Mouse (Mus musculus): Measurements from ENCODE around the gene Magi1. TPM values are rescaled to one million over a fixed set of nuclear protein-coding genes. Genes with fewer than 3 reads are reported as not detected.

Magi1 gene
- polyA plus RNA-seq, 1 experiment from 2014 or later = 36.2 TPM

GRCm38 (mm10) chr6:94122566-94123150, 161.1 kb downstream of the Magi1 start:
- H3K27ac ChIP-seq (ENCODE audit: low read length) = no peak overlapping the region
- no peak overlapping the region for H3K9ac ChIP-seq (replicated peaks; ENCODE audit: low read depth, low read length)
- H3K36me3 ChIP-seq (ENCODE audit: control insufficient read depth, insufficient read depth) = no peaks in the 10 kb centered on the region
- H3K4me2 ChIP-seq (ENCODE audit: low read length) = no peak overlapping the region
- WGBS = 43% methylated on average over 8 of the region's 8 CpGs
- H3K9me3 ChIP-seq (ENCODE audit: control insufficient read depth, low read length) = no peaks in the 10 kb centered on the region
- ATAC-seq = peak; percentile 74
- peaks cover 18% of the 10 kb centered on the region for H3K4me1 ChIP-seq (replicated peaks; ENCODE audit: control insufficient read depth, insufficient read depth, low read length)
- no peak overlapping the region for H3K4me3 ChIP-seq (replicated peaks; ENCODE audit: low read length)
- no peaks in the 10 kb centered on the region for H3K27me3 ChIP-seq (replicated peaks; ENCODE audit: control insufficient read depth, insufficient read depth, low read length)

GRCm38 (mm10) chr6:94121488-94121887, 162.2 kb downstream of the Magi1 start:
- H3K27me3 ChIP-seq (replicated peaks; ENCODE audit: control insufficient read depth, insufficient read depth, low read length) = no peaks in the 10 kb centered on the region
- ATAC-seq = no peak
- no peak overlapping the region for H3K27ac ChIP-seq (ENCODE audit: low read length)
- 38% methylated on average over 5 of the region's 5 CpGs for WGBS
- H3K9ac ChIP-seq (replicated peaks; ENCODE audit: low read depth, low read length) = no peak overlapping the region
- no peaks in the 10 kb centered on the region for H3K9me3 ChIP-seq (ENCODE audit: control insufficient read depth, low read length)
- H3K4me1 ChIP-seq (replicated peaks; ENCODE audit: control insufficient read depth, insufficient read depth, low read length) = peaks cover 18% of the 10 kb centered on the region
- H3K4me2 ChIP-seq (ENCODE audit: low read length) = no peak overlapping the region
- no peaks in the 10 kb centered on the region for H3K36me3 ChIP-seq (ENCODE audit: control insufficient read depth, insufficient read depth)
- no peak overlapping the region for H3K4me3 ChIP-seq (replicated peaks; ENCODE audit: low read length)

DNA sequence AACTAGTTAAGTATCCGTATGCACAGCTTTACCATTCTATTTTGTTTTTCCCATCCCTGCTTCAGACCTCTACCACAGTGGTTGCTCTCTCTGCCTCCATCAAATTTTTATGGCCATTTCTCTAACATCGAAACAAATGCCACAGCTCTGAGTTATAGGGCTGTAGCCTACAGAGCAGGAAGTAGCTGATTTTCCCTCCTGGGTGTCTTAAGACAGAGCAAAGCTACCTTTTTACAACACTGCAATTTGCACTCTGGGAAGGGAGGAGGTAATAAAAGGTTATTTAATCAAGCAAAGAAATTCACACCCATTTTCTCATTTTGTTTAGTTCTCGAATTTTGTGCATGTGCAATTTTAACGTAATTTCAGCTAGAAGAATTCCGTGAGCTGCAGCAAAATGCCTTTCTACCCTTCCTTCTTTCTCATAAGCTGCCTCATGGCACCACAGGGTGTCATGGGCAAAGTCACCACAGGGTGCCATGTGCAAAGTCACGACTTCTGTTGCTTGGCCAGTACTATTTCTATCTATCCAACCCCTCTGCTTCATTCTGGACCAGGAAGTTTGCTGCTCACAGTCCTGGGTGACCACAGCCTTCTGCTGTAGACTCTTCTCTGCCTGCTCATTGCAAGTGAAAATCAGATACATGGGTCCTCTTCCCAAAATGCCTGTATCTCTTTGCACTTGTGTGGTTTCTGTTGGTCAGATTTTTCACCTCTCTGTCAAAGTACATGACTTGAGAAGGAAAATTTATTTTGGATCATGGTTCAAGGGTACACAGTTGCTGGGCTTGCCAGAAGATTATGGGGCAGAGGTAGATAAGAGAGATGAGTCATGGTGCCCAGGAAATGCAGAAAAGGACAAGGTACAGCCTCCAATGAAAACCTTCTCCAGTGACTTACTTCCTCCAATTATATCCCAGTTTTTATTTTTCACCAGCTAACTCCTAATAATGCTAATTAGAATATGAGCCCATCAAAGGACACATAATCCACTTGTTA, 167.0 kb downstream of the Magi1 start:
- H3K4me2 ChIP-seq (ENCODE audit: low read length) = no peak overlapping the region
- WGBS = 88% methylated on average over 6 of the region's 6 CpGs
- no peak overlapping the region for H3K27ac ChIP-seq (ENCODE audit: low read length)
- H3K4me1 ChIP-seq (replicated peaks; ENCODE audit: control insufficient read depth, insufficient read depth, low read length) = peaks cover 7% of the 10 kb centered on the region
- H3K9ac ChIP-seq (replicated peaks; ENCODE audit: low read depth, low read length) = no peak overlapping the region
- no peaks in the 10 kb centered on the region for H3K36me3 ChIP-seq (ENCODE audit: control insufficient read depth, insufficient read depth)
- no peaks in the 10 kb centered on the region for H3K27me3 ChIP-seq (replicated peaks; ENCODE audit: control insufficient read depth, insufficient read depth, low read length)
- no peak overlapping the region for H3K4me3 ChIP-seq (replicated peaks; ENCODE audit: low read length)
- no peak for ATAC-seq
- no peaks in the 10 kb centered on the region for H3K9me3 ChIP-seq (ENCODE audit: control insufficient read depth, low read length)

DNA sequence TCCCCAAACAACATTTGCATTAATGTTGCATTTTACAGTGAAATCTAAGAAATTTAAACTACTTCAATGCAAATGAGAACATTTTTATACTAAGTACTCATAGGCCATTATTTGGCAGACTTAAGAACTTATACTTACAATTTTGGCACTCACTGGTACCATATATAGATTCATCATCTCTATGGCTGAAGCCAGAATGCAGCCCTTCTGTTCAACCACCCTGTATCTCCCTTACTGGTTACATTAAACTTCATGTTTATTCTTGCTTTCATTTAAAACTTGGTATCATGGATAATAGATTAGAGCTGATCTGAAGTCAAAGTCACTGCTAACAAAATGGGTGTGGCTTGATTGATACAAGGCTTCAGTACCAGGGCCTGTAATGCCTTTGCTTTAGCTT, 171.9 kb downstream of the Magi1 start:
- ATAC-seq = no peak
- Histone ChIP-seq H3K4me1 (replicated peaks; ENCODE audit: control insufficient read depth, insufficient read depth, low read length) (0 out of 2 replicates have a peak, but pooled peaks cover 3% of the 10 kb centered on the region), H3K36me3 (ENCODE audit: control insufficient read depth, insufficient read depth) (no peaks in the 10 kb centered on the region)

GRCm38 (mm10) chr6:94107401-94108107, 176.2 kb downstream of the Magi1 start:
- Histone ChIP-seq H3K27ac (ENCODE audit: low read length) (no peak overlapping the region), H3K9ac (replicated peaks; ENCODE audit: low read depth, low read length) (no peak overlapping the region), H3K27me3 (replicated peaks; ENCODE audit: control insufficient read depth, insufficient read depth, low read length) (no peaks in the 10 kb centered on the region), H3K4me3 (replicated peaks; ENCODE audit: low read length) (no peak overlapping the region), H3K4me1 (replicated peaks; ENCODE audit: control insufficient read depth, insufficient read depth, low read length) (peaks cover 6% of the 10 kb centered on the region; the same call in 1 of the 2 replicates), H3K36me3 (ENCODE audit: control insufficient read depth, insufficient read depth) (no peaks in the 10 kb centered on the region), H3K9me3 (ENCODE audit: control insufficient read depth, low read length) (no peaks in the 10 kb centered on the region), H3K4me2 (ENCODE audit: low read length) (no peak overlapping the region)
- WGBS = 66% methylated on average over 11 of the region's 11 CpGs
- ATAC-seq = 0 out of 2 replicates have a peak, but pooled peaks have one; percentile 40

More for the DNA sequence above, 171.9 kb downstream of the Magi1 start:
- Histone ChIP-seq H3K27ac (ENCODE audit: low read length) (no peak overlapping the region), H3K4me3 (replicated peaks; ENCODE audit: low read length) (no peak overlapping the region), H3K9ac (replicated peaks; ENCODE audit: low read depth, low read length) (no peak overlapping the region), H3K4me2 (ENCODE audit: low read length) (no peak overlapping the region), H3K9me3 (ENCODE audit: control insufficient read depth, low read length) (no peaks in the 10 kb centered on the region), H3K27me3 (replicated peaks; ENCODE audit: control insufficient read depth, insufficient read depth, low read length) (no peaks in the 10 kb centered on the region)

DNA sequence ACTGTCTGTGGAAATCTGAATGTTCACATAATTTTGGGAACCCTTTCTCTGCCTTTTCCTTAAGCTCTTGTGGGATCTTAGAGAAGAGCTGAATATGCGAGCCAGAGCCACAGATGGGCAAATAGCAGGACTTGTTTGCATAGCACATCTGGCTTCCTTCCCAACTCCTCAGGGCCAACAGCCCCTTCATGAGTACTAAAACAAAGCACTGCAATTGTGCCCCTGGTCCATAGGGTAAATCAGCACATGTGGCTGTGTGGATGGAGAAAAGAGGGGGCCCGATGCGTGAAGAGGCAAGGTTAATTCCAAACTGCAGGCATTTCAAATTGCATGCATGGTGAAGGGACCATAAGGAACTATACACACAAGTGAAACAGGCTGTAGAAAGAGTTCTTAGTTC, 180.1 kb downstream of the Magi1 start:
- Histone ChIP-seq H3K4me3 (replicated peaks; ENCODE audit: low read length) (no peak overlapping the region), H3K27me3 (replicated peaks; ENCODE audit: control insufficient read depth, insufficient read depth, low read length) (no peaks in the 10 kb centered on the region), H3K9ac (replicated peaks; ENCODE audit: low read depth, low read length) (no peak overlapping the region), H3K4me2 (ENCODE audit: low read length) (no peak overlapping the region), H3K9me3 (ENCODE audit: control insufficient read depth, low read length) (no peaks in the 10 kb centered on the region), H3K4me1 (replicated peaks; ENCODE audit: control insufficient read depth, insufficient read depth, low read length) (peaks cover 6% of the 10 kb centered on the region; the same call in 1 of the 2 replicates), H3K27ac (ENCODE audit: low read length) (no peak overlapping the region), H3K36me3 (ENCODE audit: control insufficient read depth, insufficient read depth) (no peaks in the 10 kb centered on the region)
- no peak for ATAC-seq
- WGBS = 38% methylated on average over 3 of the region's 3 CpGs

DNA sequence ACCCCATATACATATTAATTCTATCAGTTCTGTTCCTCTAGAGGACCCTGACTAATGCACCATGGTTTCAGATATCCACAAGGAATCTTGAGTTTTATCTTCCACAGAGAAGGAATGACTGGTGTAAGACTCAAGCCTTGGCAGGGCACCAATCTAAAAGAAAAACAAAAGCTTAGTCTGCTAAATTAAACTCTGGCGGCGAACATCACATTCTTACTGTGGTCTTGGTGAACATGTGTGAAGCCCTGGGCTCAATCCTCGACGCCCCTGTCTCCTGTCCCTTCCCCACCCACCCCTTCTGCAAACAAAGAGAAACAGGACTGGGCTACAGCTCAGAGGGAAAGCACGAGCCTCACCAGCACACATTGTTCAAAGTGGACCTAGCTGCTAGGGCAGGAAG, 182.5 kb downstream of the Magi1 start:
- H3K9me3 ChIP-seq (ENCODE audit: control insufficient read depth, low read length) = no peaks in the 10 kb centered on the region
- no peaks in the 10 kb centered on the region for H3K27me3 ChIP-seq (replicated peaks; ENCODE audit: control insufficient read depth, insufficient read depth, low read length)
- no peak overlapping the region for H3K27ac ChIP-seq (ENCODE audit: low read length)
- no peak for ATAC-seq
- peaks cover 3% of the 10 kb centered on the region; the same call in 1 of the 2 replicates for H3K4me1 ChIP-seq (replicated peaks; ENCODE audit: control insufficient read depth, insufficient read depth, low read length)
- no peak overlapping the region for H3K4me2 ChIP-seq (ENCODE audit: low read length)
- H3K9ac ChIP-seq (replicated peaks; ENCODE audit: low read depth, low read length) = no peak overlapping the region
- 54% methylated on average over 5 of the region's 5 CpGs for WGBS
- no peak overlapping the region for H3K4me3 ChIP-seq (replicated peaks; ENCODE audit: low read length)
- H3K36me3 ChIP-seq (ENCODE audit: control insufficient read depth, insufficient read depth) = no peaks in the 10 kb centered on the region

GRCm38 (mm10) chr6:94094924-94095685, 188.6 kb downstream of the Magi1 start:
- Histone ChIP-seq H3K27me3 (replicated peaks; ENCODE audit: control insufficient read depth, insufficient read depth, low read length) (no peaks in the 10 kb centered on the region), H3K27ac (ENCODE audit: low read length) (no peak overlapping the region), H3K4me1 (replicated peaks; ENCODE audit: control insufficient read depth, insufficient read depth, low read length) (no peaks in the 10 kb centered on the region), H3K4me2 (ENCODE audit: low read length) (no peak overlapping the region), H3K36me3 (ENCODE audit: control insufficient read depth, insufficient read depth) (no peaks in the 10 kb centered on the region), H3K4me3 (replicated peaks; ENCODE audit: low read length) (no peak overlapping the region), H3K9me3 (ENCODE audit: control insufficient read depth, low read length) (no peaks in the 10 kb centered on the region), H3K9ac (replicated peaks; ENCODE audit: low read depth, low read length) (no peak overlapping the region)
- no peak for ATAC-seq
- 41% methylated on average over 4 of the region's 4 CpGs for WGBS

Data from forebrain, embryonic 16.5 days (tissue).